ENCODE assay signal across 15 mouse cellular contexts in genomic region chr7:3585763-3586162, GRCm38 (mm10). TPM values are rescaled to one million over a fixed set of nuclear protein-coding genes. Genes with fewer than 3 reads are reported as not detected.
"Had no signal": no experiment of that assay in that cellular context is flagged by ENCODE, and none has a peak within 500 bp of the region (broad histone marks: within the 10 kb centered on the region; RNA-seq: fewer than 3 reads in every experiment).

No protein-coding gene starts in this region.

- H3K4me2 ChIP-seq: limb, embryonic 13.5 days; midbrain, embryonic 13.5 days; neural tube, embryonic 15.5 days had no signal

- ATAC-seq: midbrain, embryonic 13.5 days had no signal

- H3K4me3 ChIP-seq: limb, embryonic 13.5 days; midbrain, embryonic 13.5 days; myocyte; neural tube, embryonic 15.5 days had no signal

- H3K27me3 ChIP-seq: limb, embryonic 13.5 days; midbrain, embryonic 13.5 days; neural tube, embryonic 15.5 days had no signal

- H3K9me3 ChIP-seq: midbrain, embryonic 13.5 days; neural tube, embryonic 15.5 days had no signal

- H3K4me1 ChIP-seq: limb, embryonic 13.5 days; neural tube, embryonic 15.5 days had no signal

- DNase-seq: kidney, adult 11 months; kidney, adult 9 months; kidney, postnatal 14 days; left cerebral cortex, postnatal 4 days; lung, adult 18-20 months; right cerebral cortex, adult 18-20 months; right cerebral cortex, postnatal 25 days; thymus, postnatal 36 days had no signal

- H3K27ac ChIP-seq: limb, embryonic 13.5 days; liver, embryonic 14.5 days; midbrain, embryonic 13.5 days; neural tube, embryonic 15.5 days had no signal

- H3K9ac ChIP-seq: limb, embryonic 13.5 days; liver, embryonic 14.5 days; midbrain, embryonic 13.5 days; neural tube, embryonic 15.5 days had no signal

- H3K36me3 ChIP-seq: limb, embryonic 13.5 days; midbrain, embryonic 13.5 days; neural tube, embryonic 15.5 days had no signal

RNA-seq across cellular contexts. Expression of gene Oscar, which starts 30.2 kb away (rescaled TPM):
- total RNA-seq: liver, adult 2 months had no signal
- polyA plus RNA-seq: liver, adult 2 months; myocyte; thymus, postnatal 0 days had no signal
